Mouse (Mus musculus) ES-CJ7 (cell line): ENCODE results near the gene Bola1.
A peak's percentile ranks its signal among the peaks of the same experiment; 100 is the strongest.
"Not testable (repeated sequence)": the region's sequence is repeated elsewhere in the genome, so short reads cannot be mapped to it uniquely, and the experiment has no call there.

ENCODE experiments used
- DNase-seq: peaks from one replicate; pipeline ENCODE4 v3.0.0; 2011; ENCODE audit warnings: low read depth, low spot score

The Bola1 gene

GRCm38 (mm10) chr3:96247356-96248140 lies 28.0 kb upstream of the Bola1 start:
- DNase-seq: peak; percentile 54

GRCm38 (mm10) chr3:96246427-96246856 lies 26.9 kb upstream of the Bola1 start, which contains the start of gene Hist2h3c1:
Gene Hist2h3c1, plus strand, starts transcription at chr3:96246685.
- DNase-seq: not testable (repeated sequence)

GRCm38 (mm10) chr3:96246018-96246417 lies 26.5 kb upstream of the Bola1 start:
- DNase-seq: not testable (repeated sequence)

- DNase-seq: peak; percentile 83
These were observed 25.7 kb upstream of the Bola1 start, which contains the start of gene Hist2h2aa1 for GRCm38 (mm10) chr3:96245003-96245886. Gene Hist2h2aa1, plus strand, starts transcription at chr3:96245497.

- DNase-seq: peak; percentile 23
These were observed 24.5 kb upstream of the Bola1 start for GRCm38 (mm10) chr3:96243921-96244572.

- no peak for DNase-seq
These were observed 21.3 kb upstream of the Bola1 start for GRCm38 (mm10) chr3:96240799-96241197.

GRCm38 (mm10) chr3:96239949-96240798 lies 20.7 kb upstream of the Bola1 start, which contains the start of gene Hist2h2aa2:
Gene Hist2h2aa2, minus strand, starts transcription at chr3:96240276.
- peak; percentile 66 for DNase-seq

- DNase-seq: not testable (repeated sequence)
These were observed 19.7 kb upstream of the Bola1 start, which contains the start of gene Hist2h3c2 for GRCm38 (mm10) chr3:96238954-96239793. Gene Hist2h3c2, minus strand, starts transcription at chr3:96239127.

GRCm38 (mm10) chr3:96237904-96238511 lies 18.5 kb upstream of the Bola1 start:
- peak; percentile 75 for DNase-seq

GRCm38 (mm10) chr3:96237335-96237903 lies 17.9 kb upstream of the Bola1 start:
- peak; percentile 49 for DNase-seq

- DNase-seq: no peak
These were observed 17.4 kb upstream of the Bola1 start for GRCm38 (mm10) chr3:96236834-96237334.

GRCm38 (mm10) chr3:96235836-96236235 lies 16.3 kb upstream of the Bola1 start:
- no peak for DNase-seq

GRCm38 (mm10) chr3:96234914-96235313 lies 15.4 kb upstream of the Bola1 start:
- DNase-seq: no peak

GRCm38 (mm10) chr3:96231758-96232120 lies 12.2 kb upstream of the Bola1 start:
- DNase-seq: no peak

- no peak for DNase-seq
These were observed 11.6 kb upstream of the Bola1 start for GRCm38 (mm10) chr3:96230910-96231757.

GRCm38 (mm10) chr3:96230404-96230803 lies 10.9 kb upstream of the Bola1 start:
- no peak for DNase-seq

GRCm38 (mm10) chr3:96228828-96229227 lies 9.3 kb upstream of the Bola1 start:
- DNase-seq: no peak
